Mouse (Mus musculus) cerebellum, adult 2 months (tissue): ENCODE data around the gene Plcb1.

Experiments
- CTCF ChIP-seq: fragments of 200-500 bp; IDR thresholded peaks from 2 replicates; pipeline ENCODE4 v1.5.1; 2011; ENCODE audit warnings: low read depth, mild to moderate bottlenecking, control low read depth, low read length, moderate library complexity, borderline replicate concordance; ENCODE audit not compliant: insufficient read depth
- POLR2A ChIP-seq: fragments of 200-500 bp; IDR thresholded peaks from 2 replicates; pipeline ENCODE4 v1.6.1; 2011; ENCODE audit warnings: low read length, control low read depth, borderline replicate concordance; ENCODE audit not compliant: insufficient read depth

DNA sequence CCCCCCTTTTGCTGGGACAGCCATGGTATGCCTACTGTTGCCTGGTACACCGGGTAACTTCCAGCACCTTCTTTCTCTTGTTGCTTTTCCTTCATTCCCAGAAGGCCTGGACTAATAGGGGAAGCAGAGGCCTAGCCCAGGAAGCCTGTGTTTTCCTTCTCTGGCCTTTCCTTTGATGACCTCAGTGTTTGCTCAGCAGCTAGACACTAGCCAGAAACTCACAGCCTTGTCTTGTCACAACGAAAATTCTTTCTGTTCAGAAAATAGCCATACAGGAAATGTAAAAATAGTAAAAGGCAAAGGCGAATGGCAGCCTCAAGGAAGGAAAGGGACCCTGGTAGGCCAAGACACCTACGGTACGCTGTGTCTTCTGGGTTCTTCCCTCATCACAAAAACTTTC is 489.1 kb downstream of the Plcb1 start:
- TF ChIP-seq CTCF (no peak), POLR2A (no peak)
